Comparison of ENCODE assay signal across 8 mouse cellular contexts in genomic region chr15:25364819-25365463, GRCm38 (mm10). TPM values are rescaled to one million over a fixed set of nuclear protein-coding genes. Genes with fewer than 3 reads are reported as not detected.
DNase-seq lines count a peak whose midpoint lies in the region; ATAC-seq lines count a peak whose summit lies in the region.

No protein-coding gene starts in this region.

- intact Hi-C loops in heart, postnatal 10 days (cut with DNase I): no loop called here

- H3K4me3 ChIP-seq in heart, embryonic 12.5 days: peak overlapping the region; percentile 67
- H3K4me3 ChIP-seq in hindbrain, embryonic 11.5 days (ENCODE audit: low read depth, low read length): peak overlapping the region; percentile 10; the same call in 1 of the 2 replicates
- H3K4me3 ChIP-seq in midbrain, embryonic 11.5 days (ENCODE audit: low read depth, low read length): peak overlapping the region; percentile 16

- no peaks in the 10 kb centered on the region for H3K36me3 ChIP-seq in heart, embryonic 12.5 days
- no peaks in the 10 kb centered on the region for H3K36me3 ChIP-seq in hindbrain, embryonic 11.5 days (ENCODE audit: control insufficient read depth, insufficient read depth, low read length)
- H3K36me3 ChIP-seq in midbrain, embryonic 11.5 days (ENCODE audit: control insufficient read depth, insufficient read depth, low read length): peaks cover 2% of the 10 kb centered on the region; the same call in 1 of the 2 replicates

- peak overlapping the region; percentile 95 for H3K4me2 ChIP-seq in heart, embryonic 12.5 days
- peak overlapping the region; percentile 44 for H3K4me2 ChIP-seq in hindbrain, embryonic 11.5 days (replicated peaks; ENCODE audit: low read depth, low read length)
- H3K4me2 ChIP-seq in midbrain, embryonic 11.5 days: peak overlapping the region; percentile 37

- DNase-seq in heart, postnatal 10 days: no peak
- DNase-seq in Muller cell, postnatal 12 days (ENCODE audit: inconsistent ontology term): peak; percentile 63
- no peak for DNase-seq in hindbrain, embryonic 11.5 days (ENCODE audit: low spot score)
- peak; percentile 94 for DNase-seq in midbrain, embryonic 11.5 days (ENCODE audit: low spot score, missing footprints)
- DNase-seq in thymus, postnatal 0 days (ENCODE audit: low spot score): no peak
- DNase-seq in gastrocnemius, postnatal 25 days: no peak
- DNase-seq in right cerebral cortex, adult 18-20 months: no peak

- 28% methylated on average over 23 of the region's 23 CpGs for WGBS in heart, embryonic 12.5 days
- WGBS in hindbrain, embryonic 11.5 days: 6% methylated on average over 23 of the region's 23 CpGs
- WGBS in midbrain, embryonic 11.5 days: 8% methylated on average over 23 of the region's 23 CpGs

- no peaks in the 10 kb centered on the region for H3K9me3 ChIP-seq in heart, embryonic 12.5 days (replicated peaks)
- H3K9me3 ChIP-seq in hindbrain, embryonic 11.5 days (ENCODE audit: control insufficient read depth, low read length): no peaks in the 10 kb centered on the region
- no peaks in the 10 kb centered on the region for H3K9me3 ChIP-seq in midbrain, embryonic 11.5 days (ENCODE audit: control insufficient read depth, low read length)

- no peak overlapping the region for H3K27ac ChIP-seq in heart, embryonic 12.5 days (ENCODE audit: poor library complexity, severe bottlenecking)
- H3K27ac ChIP-seq in hindbrain, embryonic 11.5 days (ENCODE audit: low read depth, low read length): peak overlapping the region; percentile 64
- 0 out of 2 replicates have a peak overlapping the region, but pooled peaks have one; percentile 58 for H3K27ac ChIP-seq in midbrain, embryonic 11.5 days (ENCODE audit: low read depth, low read length)

- 0 out of 2 replicates have a peak, but pooled peaks cover 4% of the 10 kb centered on the region for H3K4me1 ChIP-seq in heart, embryonic 12.5 days (replicated peaks)
- peaks cover 20% of the 10 kb centered on the region for H3K4me1 ChIP-seq in hindbrain, embryonic 11.5 days (replicated peaks; ENCODE audit: control insufficient read depth, insufficient read depth, low read length)
- peaks cover 46% of the 10 kb centered on the region for H3K4me1 ChIP-seq in midbrain, embryonic 11.5 days (ENCODE audit: control insufficient read depth, insufficient read depth, low read length)

- H3K9ac ChIP-seq in heart, embryonic 12.5 days: peak overlapping the region; percentile 86
- peak overlapping the region; percentile 62 for H3K9ac ChIP-seq in hindbrain, embryonic 11.5 days (ENCODE audit: low read depth, low read length)
- peak overlapping the region; percentile 61 for H3K9ac ChIP-seq in midbrain, embryonic 11.5 days (ENCODE audit: low read length)

- H3K27me3 ChIP-seq in heart, embryonic 12.5 days (replicated peaks): no peaks in the 10 kb centered on the region
- H3K27me3 ChIP-seq in hindbrain, embryonic 11.5 days (ENCODE audit: control insufficient read depth, insufficient read depth, low read length): no peaks in the 10 kb centered on the region
- no peaks in the 10 kb centered on the region for H3K27me3 ChIP-seq in midbrain, embryonic 11.5 days (ENCODE audit: control insufficient read depth, insufficient read depth, low read length)

- no peak for ATAC-seq in heart, embryonic 12.5 days (ENCODE audit: insufficient number of reproducible peaks, low FRiP score)
- ATAC-seq in hindbrain, embryonic 11.5 days (ENCODE audit: low FRiP score): peak; percentile 23; the same call in 1 of the 2 replicates
- ATAC-seq in midbrain, embryonic 11.5 days (ENCODE audit: low FRiP score): peak; percentile 59

RNA-seq across cellular contexts. Expression of gene Basp1, which starts 48.6 kb away (rescaled TPM):
- 18.4 and 18.6 TPM in 2 replicates for polyA plus RNA-seq in heart, embryonic 12.5 days (2016; fragmentation: Nextera tagmentation; extraction: Ambion mirVana)
- 1 to 10 TPM; 6.7 to 8.4 TPM for total RNA-seq in heart, postnatal 10 days (2021)
- polyA plus RNA-seq in hindbrain, embryonic 11.5 days (2014; fragmentation: Nextera tagmentation; extraction: Ambion mirVana): 130 and 214 TPM in 2 replicates
- polyA plus RNA-seq in midbrain, embryonic 11.5 days (2014; fragmentation: Nextera tagmentation; extraction: Ambion mirVana): 186 and 217 TPM in 2 replicates
- 10.7 and 13.1 TPM in 2 replicates for polyA plus RNA-seq in thymus, postnatal 0 days (2015; fragmentation: Nextera tagmentation; extraction: Ambion mirVana)
- 1 to 10 TPM; 3.7 to 3.9 TPM for total RNA-seq in gastrocnemius, postnatal 25 days (2021)

Comparison
In these comparisons a context has a peak if more than half of its experiments do, and no peak if none do; other contexts are left out.
1. H3K4me2 ChIP-seq: peak in every context shown above with its lines; median percentile 95 in heart, embryonic 12.5 days; 44 in hindbrain, embryonic 11.5 days; 37 in midbrain, embryonic 11.5 days.
2. H3K4me3 ChIP-seq: peak in every context shown above with its lines; median percentile 67 in heart, embryonic 12.5 days; 16 in midbrain, embryonic 11.5 days; 10 in hindbrain, embryonic 11.5 days.
3. DNase-seq: peak in Muller cell, postnatal 12 days (single experiment) and midbrain, embryonic 11.5 days (single experiment); none in heart, postnatal 10 days (0 of 2), hindbrain, embryonic 11.5 days (single experiment), thymus, postnatal 0 days (single experiment), gastrocnemius, postnatal 25 days (single experiment) and right cerebral cortex, adult 18-20 months (single experiment).
4. Peak in every context shown above with its lines, with median percentiles within 50 percentile points of each other: H3K9ac ChIP-seq.